Mouse (Mus musculus): ENCODE results near the gene Abcg1.

Gene Abcg1

GRCm38 (mm10) chr17:31057151-31057890 is at the start of gene Abcg1:
TSS of gene Abcg1 (plus strand) at chr17:31057675.
- peak; percentile 81 to 84 for DNase-seq

- no peak for DNase-seq
These were observed 49.1 kb upstream of the Abcg1 start for GRCm38 (mm10) chr17:31008416-31008815.

- peak; percentile 76 to 80 for DNase-seq
These were observed 45.7 kb upstream of the Abcg1 start for GRCm38 (mm10) chr17:31011551-31012394.

GRCm38 (mm10) chr17:31018267-31018666 is 39.2 kb upstream of the Abcg1 start:
- DNase-seq: peak; percentile 72 to 75

- peak; percentile 79 to 83 for DNase-seq
These were observed 38.0 kb upstream of the Abcg1 start for GRCm38 (mm10) chr17:31019505-31019904.

- no peak for DNase-seq
These were observed 37.4 kb upstream of the Abcg1 start for GRCm38 (mm10) chr17:31020078-31020477.

- DNase-seq: no peak
These were observed 36.2 kb upstream of the Abcg1 start for GRCm38 (mm10) chr17:31021276-31021675.

- DNase-seq: no peak
These were observed 33.2 kb upstream of the Abcg1 start for GRCm38 (mm10) chr17:31024125-31024781.

- no peak for DNase-seq
These were observed 32.7 kb upstream of the Abcg1 start for GRCm38 (mm10) chr17:31024782-31025125.

GRCm38 (mm10) chr17:31026986-31027385 is 30.5 kb upstream of the Abcg1 start:
- DNase-seq: no peak

GRCm38 (mm10) chr17:31027723-31028122 is 29.8 kb upstream of the Abcg1 start:
- DNase-seq: no peak

GRCm38 (mm10) chr17:31028821-31029370 is 28.6 kb upstream of the Abcg1 start:
- DNase-seq: no peak

- DNase-seq: no peak
These were observed 28.1 kb upstream of the Abcg1 start for GRCm38 (mm10) chr17:31029407-31029806.

GRCm38 (mm10) chr17:31032341-31032740 is 25.1 kb upstream of the Abcg1 start:
- no peak for DNase-seq

- no peak for DNase-seq
These were observed 24.2 kb upstream of the Abcg1 start for GRCm38 (mm10) chr17:31033251-31033650.

- no peak for DNase-seq
These were observed 23.3 kb upstream of the Abcg1 start for GRCm38 (mm10) chr17:31034165-31034564.

GRCm38 (mm10) chr17:31034674-31035356 is 22.7 kb upstream of the Abcg1 start:
- no peak for DNase-seq

- DNase-seq: no peak
These were observed 21.2 kb upstream of the Abcg1 start for GRCm38 (mm10) chr17:31036168-31036876.

- no peak for DNase-seq
These were observed 20.1 kb upstream of the Abcg1 start for GRCm38 (mm10) chr17:31037331-31037730.

- no peak for DNase-seq
These were observed 19.1 kb upstream of the Abcg1 start for GRCm38 (mm10) chr17:31038381-31038780.

GRCm38 (mm10) chr17:31039626-31040025 is 17.8 kb upstream of the Abcg1 start:
- DNase-seq: peak; percentile 70 to 73

GRCm38 (mm10) chr17:31040421-31040820 is 17.1 kb upstream of the Abcg1 start:
- DNase-seq: no peak

All from B cell, adult 2 months (primary cell).